Mouse (Mus musculus) neural tube, embryonic 14.5 days (tissue): ENCODE data around the gene Gcnt3. TPM values are rescaled to one million over a fixed set of nuclear protein-coding genes. Genes with fewer than 3 reads are reported as not detected.

Experiments used
- ATAC-seq: fragments of 200-750 bp; cut with Nextera tagmentation; 2 replicates; pipeline ENCODE4 v1.8.0; 2017; ENCODE audit warnings: low read depth, mild to moderate bottlenecking, moderate TSS enrichment, moderate library complexity
- H3K27ac ChIP-seq: fragments of 300-500 bp; sonication (generic); 2 replicates; pipeline ENCODE4 v1.5.1; 2014; ENCODE audit warnings: low read depth, mild to moderate bottlenecking, control low read depth, low read length, moderate library complexity, mixed read lengths
- H3K27me3 ChIP-seq: fragments of 300-500 bp; sonication (generic); 2 replicates; pipeline ENCODE4 v1.6.1; 2014; ENCODE audit warnings: low read length; ENCODE audit not compliant: control insufficient read depth, insufficient read depth
- H3K36me3 ChIP-seq: fragments of 300-500 bp; sonication (generic); 2 replicates; pipeline ENCODE4 v1.6.1; 2014; ENCODE audit warnings: low read length, mixed read lengths; ENCODE audit not compliant: control insufficient read depth, insufficient read depth
- H3K4me1 ChIP-seq: fragments of 300-500 bp; sonication (generic); 2 replicates; pipeline ENCODE4 v1.6.1; 2014; ENCODE audit warnings: low read length; ENCODE audit not compliant: control insufficient read depth, insufficient read depth
- H3K4me2 ChIP-seq: fragments of 300-500 bp; sonication (generic); 2 replicates; pipeline ENCODE4 v1.6.1; 2014; ENCODE audit warnings: mild to moderate bottlenecking, low read depth, low read length, control low read depth
- H3K4me3 ChIP-seq: fragments of 300-500 bp; sonication (generic); 2 replicates; pipeline ENCODE4 v1.5.1; 2014; ENCODE audit warnings: low read depth, low read length, control low read depth, mixed read lengths
- H3K9ac ChIP-seq: fragments of 300-500 bp; sonication (generic); replicated peaks from 2 replicates; pipeline ENCODE4 v1.6.1; 2014; ENCODE audit warnings: low read depth, mild to moderate bottlenecking, control low read depth, low read length, mixed read lengths
- H3K9me3 ChIP-seq: fragments of 300-500 bp; sonication (generic); 2 replicates; pipeline ENCODE4 v1.6.1; 2016; ENCODE audit warnings: low read length; ENCODE audit not compliant: control insufficient read depth
- WGBS: fragments of 180-500 bp; shearing (Covaris S2); extraction: QIAGEN DNeasy Blood & Tissue Kit; methylation state at CpG from one replicate; pipeline ENCODE4 v1.1.7; 2014; 5-methylcytosine and 5-hydroxymethylcytosine counted together
- polyA plus RNA-seq: library from polyadenylated mRNA; unstranded; fragments of >200 nt; fragmentation: Nextera tagmentation; extraction: Ambion mirVana; gene quantifications from 2 replicates; pipeline ENCODE4 v1.2.1, GENCODE M21; 2014

Gene Gcnt3
- polyA plus RNA-seq, 1 experiment from 2014 or later: not detected

DNA sequence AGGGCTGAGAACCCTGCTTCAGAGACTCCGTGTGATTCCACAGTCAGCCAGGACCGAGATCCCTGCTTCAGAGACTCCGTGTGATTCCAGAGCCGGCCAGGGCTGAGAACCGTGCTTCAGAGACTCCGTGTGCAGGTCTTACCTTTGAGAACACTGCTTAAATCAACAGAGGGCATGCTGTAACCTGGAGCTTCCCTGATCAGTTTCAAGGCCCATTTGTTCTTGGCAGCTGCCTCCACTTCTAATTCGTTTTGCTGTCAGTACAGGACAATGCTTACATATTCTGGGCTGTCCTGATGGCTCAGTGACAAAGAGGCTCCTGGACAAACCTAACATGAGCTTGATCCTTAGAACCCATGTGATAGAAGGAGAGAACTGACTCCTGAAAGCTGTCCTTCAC, 39.3 kb upstream of the Gcnt3 start:
- no peak overlapping the region for H3K27ac ChIP-seq
- H3K27me3 ChIP-seq: no peaks in the 10 kb centered on the region
- H3K4me2 ChIP-seq: no peak overlapping the region
- H3K9me3 ChIP-seq: no peaks in the 10 kb centered on the region
- 68% methylated on average over 7 of the region's 7 CpGs for WGBS
- no peaks in the 10 kb centered on the region for H3K4me1 ChIP-seq
- no peak overlapping the region for H3K4me3 ChIP-seq
- H3K9ac ChIP-seq: no peak overlapping the region
- H3K36me3 ChIP-seq: no peaks in the 10 kb centered on the region
- no peak for ATAC-seq

DNA sequence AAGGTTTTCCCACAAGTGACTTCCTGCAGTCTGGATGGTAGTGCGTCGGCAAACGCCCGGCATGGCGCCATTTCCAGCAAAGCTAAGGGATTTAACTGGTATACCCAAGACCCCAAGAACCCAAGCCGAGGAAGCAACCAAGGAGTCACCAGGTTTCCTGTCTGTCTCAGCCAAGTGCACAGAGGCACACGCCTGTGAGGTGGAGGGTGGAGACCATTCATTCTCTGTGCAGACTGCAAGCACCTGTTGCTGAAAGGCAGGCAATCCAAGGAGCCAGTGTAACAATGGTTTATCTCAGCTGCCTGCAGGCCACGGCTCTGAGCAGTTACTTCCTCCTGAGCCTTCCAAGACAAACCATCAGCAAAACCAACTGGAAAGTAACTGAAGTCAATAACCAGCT, 34.5 kb upstream of the Gcnt3 start:
- Histone ChIP-seq H3K9me3 (no peaks in the 10 kb centered on the region), H3K27ac (no peak overlapping the region), H3K36me3 (no peaks in the 10 kb centered on the region), H3K4me1 (no peaks in the 10 kb centered on the region), H3K4me2 (no peak overlapping the region), H3K27me3 (no peaks in the 10 kb centered on the region), H3K9ac (no peak overlapping the region), H3K4me3 (no peak overlapping the region)
- no peak for ATAC-seq
- WGBS: 88% methylated on average over 8 of the region's 8 CpGs

DNA sequence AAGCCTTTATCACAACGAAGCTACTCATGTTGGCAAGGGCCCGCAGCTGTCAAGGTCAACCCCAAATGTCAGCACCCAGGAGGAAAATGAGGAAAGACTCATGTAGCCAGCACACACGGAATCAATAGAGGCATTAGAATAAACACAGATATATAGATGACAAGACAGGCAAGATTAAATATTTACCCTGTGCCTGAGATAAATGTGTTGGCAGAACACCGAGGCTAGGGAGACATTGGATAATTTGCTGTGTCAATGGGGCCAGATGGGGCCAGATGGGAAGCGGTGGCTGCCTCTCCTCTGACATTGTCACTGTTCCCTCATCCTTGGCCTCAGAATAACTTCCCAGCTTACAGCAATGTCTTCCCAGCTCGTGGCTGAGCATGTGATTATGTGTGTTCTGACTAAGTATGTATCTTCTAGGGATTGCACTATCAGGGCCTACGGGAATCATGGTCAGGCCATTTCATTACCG, 32.1 kb upstream of the Gcnt3 start:
- Histone ChIP-seq H3K27me3 (no peaks in the 10 kb centered on the region), H3K36me3 (no peaks in the 10 kb centered on the region), H3K4me1 (no peaks in the 10 kb centered on the region), H3K27ac (no peak overlapping the region), H3K9me3 (no peaks in the 10 kb centered on the region), H3K4me3 (no peak overlapping the region), H3K9ac (no peak overlapping the region), H3K4me2 (no peak overlapping the region)
- 51% methylated on average over 8 of the region's 8 CpGs for WGBS
- no peak for ATAC-seq

DNA sequence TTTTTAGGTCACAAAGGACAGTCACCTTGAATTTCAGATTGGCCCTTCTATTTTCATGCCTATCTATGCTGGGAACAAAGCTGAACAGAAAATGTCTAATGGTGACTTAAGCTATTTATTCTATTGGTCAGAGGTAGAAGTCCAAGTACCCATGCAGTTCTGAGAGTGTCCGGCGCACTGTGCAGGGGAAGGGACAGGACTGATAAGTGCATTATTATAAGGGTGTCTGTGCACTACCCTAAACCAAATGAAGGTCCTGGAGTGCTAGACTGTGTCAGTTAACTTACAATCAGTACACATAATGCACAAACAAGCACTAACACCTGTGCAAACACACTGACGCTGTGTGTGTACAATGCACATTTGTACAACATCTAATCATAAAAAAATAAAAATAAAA, 29.6 kb upstream of the Gcnt3 start:
- Histone ChIP-seq H3K4me1 (no peaks in the 10 kb centered on the region), H3K27ac (no peak overlapping the region), H3K9me3 (no peaks in the 10 kb centered on the region), H3K9ac (no peak overlapping the region), H3K4me3 (no peak overlapping the region), H3K27me3 (no peaks in the 10 kb centered on the region), H3K36me3 (no peaks in the 10 kb centered on the region), H3K4me2 (no peak overlapping the region)
- no peak for ATAC-seq
- WGBS: 95% methylated on average over 3 of the region's 3 CpGs

DNA sequence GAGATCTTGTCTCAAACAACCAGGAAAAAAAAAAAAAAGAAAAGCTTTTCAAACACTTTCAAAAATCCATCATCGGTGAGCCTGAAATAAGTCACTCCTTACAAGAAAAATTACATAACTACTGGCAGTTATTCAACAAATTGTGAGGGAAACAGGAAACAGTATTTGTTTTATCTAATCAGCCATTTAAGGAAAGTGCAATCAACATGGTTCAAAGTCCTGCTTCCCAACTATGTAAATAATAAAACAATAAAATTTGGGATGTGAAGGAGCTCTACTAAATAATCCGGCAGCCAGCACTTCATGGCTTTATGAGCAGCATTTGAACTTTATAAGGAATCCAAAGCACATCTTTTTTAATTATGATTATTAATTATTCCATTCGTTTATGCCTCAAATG, 24.1 kb upstream of the Gcnt3 start:
- no peak overlapping the region for H3K4me2 ChIP-seq
- no peaks in the 10 kb centered on the region for H3K9me3 ChIP-seq
- H3K4me3 ChIP-seq: no peak overlapping the region
- 87% methylated on average over 3 of the region's 3 CpGs for WGBS
- no peak for ATAC-seq
- H3K27me3 ChIP-seq: no peaks in the 10 kb centered on the region
- no peak overlapping the region for H3K9ac ChIP-seq
- no peaks in the 10 kb centered on the region for H3K36me3 ChIP-seq
- no peak overlapping the region for H3K27ac ChIP-seq
- no peaks in the 10 kb centered on the region for H3K4me1 ChIP-seq

DNA sequence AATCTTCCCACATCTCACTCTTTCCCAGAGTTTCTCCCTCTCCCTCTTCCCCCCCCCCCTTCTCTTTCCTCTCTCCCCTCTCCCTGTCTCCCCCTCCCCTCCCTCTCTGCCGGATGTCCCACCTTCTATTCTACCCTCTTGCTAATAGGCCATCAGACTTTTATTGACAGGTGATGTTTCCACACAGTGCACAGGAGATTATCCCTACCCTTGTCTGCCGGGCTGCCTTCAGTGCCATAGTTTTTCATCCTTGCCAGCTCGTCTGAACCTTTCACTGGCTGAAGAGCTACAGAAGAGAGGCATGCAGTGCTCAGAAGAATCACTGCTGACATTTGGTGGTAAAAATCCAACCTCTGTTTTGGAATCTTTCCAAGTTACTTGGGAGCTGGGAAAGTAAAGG, 15.5 kb upstream of the Gcnt3 start:
- Histone ChIP-seq H3K36me3 (no peaks in the 10 kb centered on the region), H3K27me3 (no peaks in the 10 kb centered on the region), H3K27ac (no peak overlapping the region), H3K9ac (no peak overlapping the region), H3K4me2 (no peak overlapping the region), H3K4me3 (no peak overlapping the region), H3K9me3 (no peaks in the 10 kb centered on the region), H3K4me1 (no peaks in the 10 kb centered on the region)
- ATAC-seq: no peak
- WGBS: 36% methylated on average over 3 of the region's 3 CpGs

DNA sequence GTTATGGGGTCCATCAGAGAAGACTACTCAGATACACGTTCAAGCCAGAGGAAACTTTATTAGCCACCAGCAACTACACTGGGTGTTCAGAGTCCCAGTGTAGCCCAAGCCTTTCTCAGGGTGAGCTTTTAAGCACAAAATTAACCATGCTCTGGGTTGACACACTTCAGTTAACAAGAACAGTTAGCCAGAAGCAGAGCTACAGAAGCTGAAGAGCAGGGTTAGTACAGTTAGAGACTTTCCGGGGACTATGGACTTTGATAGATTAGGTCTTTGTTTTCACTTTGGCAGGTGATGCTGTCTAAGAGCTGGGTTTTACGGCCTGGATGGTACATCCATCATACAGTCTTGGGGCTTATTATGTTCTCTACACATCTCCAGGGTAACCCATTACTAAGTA, 14.8 kb upstream of the Gcnt3 start:
- H3K27ac ChIP-seq: no peak overlapping the region
- 49% methylated on average over 3 of the region's 3 CpGs for WGBS
- H3K4me3 ChIP-seq: no peak overlapping the region
- no peaks in the 10 kb centered on the region for H3K4me1 ChIP-seq
- no peak overlapping the region for H3K9ac ChIP-seq
- H3K27me3 ChIP-seq: no peaks in the 10 kb centered on the region
- H3K36me3 ChIP-seq: no peaks in the 10 kb centered on the region
- H3K4me2 ChIP-seq: no peak overlapping the region
- H3K9me3 ChIP-seq: no peaks in the 10 kb centered on the region
- no peak for ATAC-seq

DNA sequence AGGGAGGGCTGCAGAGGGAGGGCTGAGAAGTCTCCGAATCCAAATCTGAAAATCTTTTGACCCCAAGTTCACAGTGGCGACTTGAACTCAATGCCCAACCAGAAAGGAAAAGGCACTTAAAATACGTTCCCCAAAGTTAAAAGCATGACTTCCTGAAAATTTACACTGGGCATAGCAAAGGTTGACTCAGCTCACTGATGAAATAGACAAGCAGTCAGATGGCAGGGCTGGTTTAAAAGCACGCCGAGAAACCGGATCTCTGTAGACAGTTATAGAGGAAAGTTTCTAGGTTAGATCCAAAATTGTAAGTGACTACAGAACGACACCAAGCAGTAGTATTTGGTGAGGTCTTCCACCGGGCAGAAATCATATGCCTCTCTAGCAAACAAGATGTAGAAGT, 12.0 kb upstream of the Gcnt3 start:
- 63% methylated on average over 8 of the region's 8 CpGs for WGBS
- Histone ChIP-seq H3K4me2 (no peak overlapping the region), H3K4me1 (no peaks in the 10 kb centered on the region), H3K4me3 (no peak overlapping the region), H3K9me3 (no peaks in the 10 kb centered on the region), H3K9ac (no peak overlapping the region), H3K27ac (no peak overlapping the region), H3K36me3 (no peaks in the 10 kb centered on the region), H3K27me3 (no peaks in the 10 kb centered on the region)
- no peak for ATAC-seq

DNA sequence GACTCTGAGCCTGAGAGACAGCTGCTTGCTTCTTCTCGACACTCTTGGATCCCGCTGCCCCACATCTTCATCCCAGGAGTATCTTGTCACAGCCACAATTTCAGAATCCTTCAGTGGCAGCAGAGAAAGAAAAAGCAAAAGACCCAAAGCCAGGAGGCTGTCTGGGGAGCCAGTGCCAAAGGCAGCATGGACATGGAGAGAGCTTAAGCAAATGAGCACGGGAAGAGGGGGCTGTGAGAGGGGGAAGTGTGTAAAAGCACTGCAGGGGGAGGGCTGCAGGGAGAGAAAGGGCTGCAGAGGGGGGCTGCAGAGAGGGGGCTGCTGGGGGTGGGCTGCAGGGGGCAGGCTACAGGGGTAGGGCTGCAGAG, 11.5 kb upstream of the Gcnt3 start:
- H3K4me2 ChIP-seq: no peak overlapping the region
- no peaks in the 10 kb centered on the region for H3K27me3 ChIP-seq
- H3K27ac ChIP-seq: no peak overlapping the region
- no peaks in the 10 kb centered on the region for H3K9me3 ChIP-seq
- H3K9ac ChIP-seq: no peak overlapping the region
- 40% methylated on average over 3 of the region's 3 CpGs for WGBS
- H3K4me3 ChIP-seq: no peak overlapping the region
- H3K4me1 ChIP-seq: no peaks in the 10 kb centered on the region
- no peak for ATAC-seq
- no peaks in the 10 kb centered on the region for H3K36me3 ChIP-seq
